Mouse (Mus musculus) midbrain, embryonic 10.5 days (tissue): ENCODE results near the gene R3hdm1. TPM values are rescaled to one million over a fixed set of nuclear protein-coding genes. Genes with fewer than 3 reads are reported as not detected.
A peak's percentile ranks its signal among the peaks of the same experiment; 100 is the strongest.
"Not testable (repeated sequence)": the region's sequence is repeated elsewhere in the genome, so short reads cannot be mapped to it uniquely, and the experiment has no call there.

ENCODE experiments used
- DNase-seq: peaks from one replicate; pipeline ENCODE4 v3.0.0-alpha.2; 2017; ENCODE audit warnings: low spot score
- H3K27ac ChIP-seq: fragments of 300-500 bp; sonication (generic); replicated peaks from 2 replicates; pipeline ENCODE4 v1.5.1; 2016; ENCODE audit warnings: mild to moderate bottlenecking
- H3K27me3 ChIP-seq: fragments of 300-500 bp; sonication (generic); 2 replicates; pipeline ENCODE4 v1.6.1; 2016; ENCODE audit warnings: low read depth, mild to moderate bottlenecking; ENCODE audit not compliant: poor library complexity, severe bottlenecking
- H3K36me3 ChIP-seq: fragments of 300-500 bp; sonication (generic); 2 replicates; pipeline ENCODE4 v1.6.1; 2016; ENCODE audit warnings: mild to moderate bottlenecking, moderate library complexity
- H3K4me1 ChIP-seq: fragments of 300-500 bp; sonication (generic); 2 replicates; pipeline ENCODE4 v1.6.1; 2016
- H3K4me3 ChIP-seq: fragments of 300-500 bp; sonication (generic); 2 replicates; pipeline ENCODE4 v1.5.1; 2016; ENCODE audit warnings: mild to moderate bottlenecking, moderate library complexity
- H3K9me3 ChIP-seq: fragments of 300-500 bp; sonication (generic); replicated peaks from 2 replicates; pipeline ENCODE4 v1.6.1; 2016; ENCODE audit warnings: mild to moderate bottlenecking
- WGBS: fragments of 180-500 bp; shearing (Covaris S2); methylation state at CpG from one replicate; pipeline ENCODE4 v1.1.7; 2016; 5-methylcytosine and 5-hydroxymethylcytosine counted together
- polyA plus RNA-seq: library from polyadenylated mRNA; unstranded; fragments of >200 nt; fragmentation: Nextera tagmentation; extraction: Ambion mirVana; gene quantifications from 2 replicates; pipeline ENCODE4 v1.2.1, GENCODE M21; 2016

R3hdm1 gene
- polyA plus RNA-seq, 1 experiment from 2014 or later, result 72.2 TPM

GRCm38 (mm10) chr1:128170104-128170503 is 67.0 kb downstream of the R3hdm1 start:
- Histone ChIP-seq H3K4me1 (no peaks in the 10 kb centered on the region), H3K4me3 (no peak overlapping the region), H3K36me3 (peaks cover 4% of the 10 kb centered on the region), H3K27ac (no peak overlapping the region), H3K27me3 (no peaks in the 10 kb centered on the region), H3K9me3 (no peaks in the 10 kb centered on the region)
- no peak for DNase-seq

DNA sequence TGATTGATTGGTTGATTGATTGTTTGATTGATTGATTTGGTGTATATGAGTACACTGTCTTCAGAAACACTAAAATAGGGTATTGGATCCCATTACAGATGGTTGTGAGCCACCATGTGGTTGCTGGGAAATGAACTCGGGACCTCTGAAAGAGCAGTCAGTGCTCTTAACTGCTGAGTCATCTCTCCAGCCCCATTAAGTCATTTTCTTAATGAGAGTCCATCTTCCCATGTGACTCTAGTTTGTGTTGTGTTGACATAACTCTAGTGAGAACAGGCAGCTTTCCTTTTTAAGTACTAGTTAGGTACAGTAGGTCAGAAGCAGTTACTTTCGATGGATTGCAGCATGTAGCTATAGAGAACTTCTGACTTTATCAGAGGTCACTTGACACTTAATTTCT is 88.3 kb downstream of the R3hdm1 start:
- WGBS, result 95% methylated on average over 2 of the region's 2 CpGs
- H3K36me3 ChIP-seq, result peaks cover 71% of the 10 kb centered on the region
- H3K9me3 ChIP-seq, result no peaks in the 10 kb centered on the region

GRCm38 (mm10) chr1:128192369-128192768 is 89.3 kb downstream of the R3hdm1 start:
- no peak overlapping the region for H3K27ac ChIP-seq
- H3K4me3 ChIP-seq, result no peak overlapping the region
- H3K36me3 ChIP-seq, result peaks cover 70% of the 10 kb centered on the region
- no peaks in the 10 kb centered on the region for H3K4me1 ChIP-seq
- no peaks in the 10 kb centered on the region for H3K9me3 ChIP-seq
- no peak for DNase-seq
- 91% methylated on average over 7 of the region's 7 CpGs for WGBS
- no peaks in the 10 kb centered on the region for H3K27me3 ChIP-seq

More for the DNA sequence above, 88.3 kb downstream of the R3hdm1 start:
- Histone ChIP-seq H3K27me3 (no peaks in the 10 kb centered on the region), H3K4me3 (no peak overlapping the region), H3K4me1 (no peaks in the 10 kb centered on the region), H3K27ac (no peak overlapping the region)
- no peak for DNase-seq

- peaks cover 69% of the 10 kb centered on the region for H3K36me3 ChIP-seq
Observed at GRCm38 (mm10) chr1:128194011-128194410, 90.9 kb downstream of the R3hdm1 start.

DNA sequence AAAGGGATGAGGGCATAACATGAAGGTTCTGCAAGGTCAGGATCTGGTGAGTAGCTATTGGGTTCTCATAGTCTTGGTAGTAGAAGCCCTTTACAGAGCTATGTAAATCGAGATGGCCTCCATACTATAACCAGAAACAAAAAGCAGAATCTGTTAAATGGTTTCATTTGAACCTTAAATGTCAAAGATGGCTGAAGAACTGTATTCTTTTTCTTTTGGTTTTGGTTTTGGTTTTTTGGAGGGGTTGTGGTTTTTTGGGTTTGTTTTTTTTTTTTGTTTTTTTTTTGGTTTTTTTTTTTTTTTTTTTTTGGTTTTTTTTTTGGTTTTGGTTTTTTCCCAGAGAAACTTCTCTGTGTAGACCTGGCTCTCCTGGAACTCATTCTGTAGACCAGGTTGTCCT is 94.3 kb downstream of the R3hdm1 start:
- WGBS, result 93% methylated on average over 1 of the region's 1 CpGs
- peaks cover 61% of the 10 kb centered on the region for H3K36me3 ChIP-seq
- H3K4me3 ChIP-seq, result no peak overlapping the region

More at GRCm38 (mm10) chr1:128194011-128194410, 90.9 kb downstream of the R3hdm1 start:
- Histone ChIP-seq H3K9me3 (no peaks in the 10 kb centered on the region), H3K27ac (no peak overlapping the region), H3K27me3 (no peaks in the 10 kb centered on the region), H3K4me1 (no peaks in the 10 kb centered on the region), H3K4me3 (no peak overlapping the region)
- WGBS, result 76% methylated on average over 2 of the region's 2 CpGs
- no peak for DNase-seq

DNA sequence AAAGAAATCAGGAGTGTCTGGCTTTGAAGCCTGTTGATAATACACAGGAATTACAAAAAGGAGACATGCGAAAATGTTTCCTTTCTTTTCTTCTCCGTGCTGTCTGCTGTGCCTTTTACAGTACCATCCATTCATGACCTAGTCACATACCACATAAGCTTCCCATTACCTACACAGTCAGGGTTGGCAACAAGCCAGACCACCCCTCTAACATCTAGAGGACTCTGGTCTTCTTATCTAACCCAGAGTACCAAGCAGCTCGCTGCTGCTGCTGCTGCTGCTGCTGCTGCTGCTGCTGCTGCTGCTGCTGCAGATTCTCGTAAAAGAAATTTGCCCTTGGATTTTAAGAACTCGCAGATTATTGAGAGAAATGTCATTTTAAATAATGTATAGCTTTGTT is 110.2 kb downstream of the R3hdm1 start:
- H3K4me3 ChIP-seq, result no peak overlapping the region
- DNase-seq, result no peak
- H3K4me1 ChIP-seq, result no peaks in the 10 kb centered on the region
- 90% methylated on average over 5 of the region's 5 CpGs for WGBS
- no peak overlapping the region for H3K27ac ChIP-seq
- peaks cover 73% of the 10 kb centered on the region for H3K36me3 ChIP-seq
- H3K27me3 ChIP-seq, result no peaks in the 10 kb centered on the region
- no peaks in the 10 kb centered on the region for H3K9me3 ChIP-seq

More for the DNA sequence above, 94.3 kb downstream of the R3hdm1 start:
- no peaks in the 10 kb centered on the region for H3K27me3 ChIP-seq
- H3K27ac ChIP-seq, result no peak overlapping the region
- no peaks in the 10 kb centered on the region for H3K4me1 ChIP-seq
- no peak for DNase-seq
- no peaks in the 10 kb centered on the region for H3K9me3 ChIP-seq

- no peak overlapping the region for H3K4me3 ChIP-seq
- no peaks in the 10 kb centered on the region for H3K27me3 ChIP-seq
- no peaks in the 10 kb centered on the region for H3K9me3 ChIP-seq
- DNase-seq, result no peak
- H3K36me3 ChIP-seq, result peaks cover 68% of the 10 kb centered on the region
- H3K4me1 ChIP-seq, result no peaks in the 10 kb centered on the region
- WGBS, result 97% methylated on average over 2 of the region's 2 CpGs
- no peak overlapping the region for H3K27ac ChIP-seq
Observed at GRCm38 (mm10) chr1:128221886-128222285, 118.8 kb downstream of the R3hdm1 start.

GRCm38 (mm10) chr1:128223304-128223703 is 120.2 kb downstream of the R3hdm1 start:
- H3K27me3 ChIP-seq, result no peaks in the 10 kb centered on the region
- DNase-seq, result no peak
- peaks cover 59% of the 10 kb centered on the region for H3K36me3 ChIP-seq
- H3K4me1 ChIP-seq, result no peaks in the 10 kb centered on the region
- H3K27ac ChIP-seq, result no peak overlapping the region
- 79% methylated on average over 1 of the region's 1 CpGs for WGBS
- no peak overlapping the region for H3K4me3 ChIP-seq
- no peaks in the 10 kb centered on the region for H3K9me3 ChIP-seq

DNA sequence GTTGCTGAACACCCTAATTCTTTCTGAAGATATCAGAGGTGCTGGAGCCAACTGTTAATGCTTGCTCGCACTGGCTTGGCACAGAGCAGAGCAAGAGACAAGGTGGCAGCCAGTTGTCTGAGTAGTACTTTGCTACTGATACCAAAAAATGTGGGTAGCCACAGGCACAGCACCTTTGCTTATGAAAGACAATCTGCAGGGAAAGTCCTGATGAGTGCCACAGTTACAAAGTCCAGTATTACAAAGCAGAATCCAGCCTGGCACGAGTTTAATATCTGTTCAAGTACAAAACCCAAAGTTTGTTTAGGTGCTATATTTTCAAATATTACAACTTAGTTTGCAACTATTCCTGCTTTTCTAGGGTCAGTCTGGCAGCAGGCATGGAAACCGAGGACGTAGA is 132.1 kb downstream of the R3hdm1 start:
- Histone ChIP-seq H3K4me3 (no peak overlapping the region), H3K27me3 (no peaks in the 10 kb centered on the region), H3K27ac (no peak overlapping the region), H3K4me1 (no peaks in the 10 kb centered on the region), H3K9me3 (no peaks in the 10 kb centered on the region), H3K36me3 (peaks cover 87% of the 10 kb centered on the region)
- no peak for DNase-seq
- 97% methylated on average over 4 of the region's 4 CpGs for WGBS

GRCm38 (mm10) chr1:128243627-128243995 is 140.5 kb downstream of the R3hdm1 start, which contains the start of gene Ubxn4:
Gene Ubxn4, plus strand, starts transcription at chr1:128243964.
- Histone ChIP-seq H3K27ac (peak within 1 kb of the TSS; percentile 92), H3K36me3 (peaks cover 13% of the 10 kb centered on the region), H3K4me3 (peak within 1 kb of the TSS; percentile 70), H3K9me3 (no peaks in the 10 kb centered on the region), H3K27me3 (no peaks in the 10 kb centered on the region), H3K4me1 (peaks cover 23% of the 10 kb centered on the region)
- WGBS, result 7% methylated on average over 10 of the region's 10 CpGs
- no peak for DNase-seq

- Histone ChIP-seq H3K9me3 (no peaks in the 10 kb centered on the region), H3K4me3 (peak overlapping the region; percentile 70), H3K36me3 (peaks cover 10% of the 10 kb centered on the region; the same call in 1 of the 2 replicates), H3K27me3 (no peaks in the 10 kb centered on the region), H3K4me1 (peaks cover 23% of the 10 kb centered on the region), H3K27ac (peak overlapping the region; percentile 92)
- peak; percentile 98 for DNase-seq
- under 1% methylated on average over 71 of the region's 71 CpGs for WGBS
Observed at GRCm38 (mm10) chr1:128243996-128244726, 141.1 kb downstream of the R3hdm1 start.

DNA sequence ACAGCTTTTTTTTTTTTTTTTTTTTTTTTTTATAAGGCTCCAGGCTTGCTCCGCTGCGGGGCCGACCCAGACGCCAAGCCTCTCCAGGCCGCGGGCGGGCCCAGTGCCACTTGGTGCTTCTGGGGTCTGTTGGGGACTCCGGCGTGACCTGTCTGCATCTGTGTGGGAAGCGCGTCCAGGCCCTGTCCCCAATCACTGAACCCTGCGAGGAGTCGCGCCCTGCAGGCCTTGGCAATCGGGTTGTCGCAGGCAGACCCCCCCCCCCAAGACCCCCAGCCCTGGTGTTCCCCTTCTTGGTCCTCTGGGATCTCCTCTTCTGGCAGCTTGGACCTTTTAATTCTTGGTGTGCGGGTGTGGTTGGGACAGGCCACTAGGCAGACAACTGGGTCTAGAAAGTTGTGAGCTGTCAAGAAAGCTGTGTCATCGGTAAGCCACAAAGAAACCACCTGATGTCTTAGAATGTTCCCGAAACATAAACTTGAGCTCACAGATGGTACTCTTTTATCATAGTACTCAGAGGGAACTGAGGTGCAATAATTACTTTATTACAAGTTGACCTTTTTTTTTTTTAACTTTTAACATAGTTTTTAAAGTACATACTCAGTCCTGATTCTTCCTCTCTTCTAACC is 141.7 kb downstream of the R3hdm1 start:
- DNase-seq, result peak; percentile 59
- peaks cover 8% of the 10 kb centered on the region for H3K36me3 ChIP-seq
- peaks cover 23% of the 10 kb centered on the region for H3K4me1 ChIP-seq
- no peaks in the 10 kb centered on the region for H3K27me3 ChIP-seq
- WGBS, result 4% methylated on average over 19 of the region's 19 CpGs
- H3K27ac ChIP-seq, result peak overlapping the region; percentile 92
- H3K9me3 ChIP-seq, result no peaks in the 10 kb centered on the region
- H3K4me3 ChIP-seq, result peak overlapping the region; percentile 70

DNA sequence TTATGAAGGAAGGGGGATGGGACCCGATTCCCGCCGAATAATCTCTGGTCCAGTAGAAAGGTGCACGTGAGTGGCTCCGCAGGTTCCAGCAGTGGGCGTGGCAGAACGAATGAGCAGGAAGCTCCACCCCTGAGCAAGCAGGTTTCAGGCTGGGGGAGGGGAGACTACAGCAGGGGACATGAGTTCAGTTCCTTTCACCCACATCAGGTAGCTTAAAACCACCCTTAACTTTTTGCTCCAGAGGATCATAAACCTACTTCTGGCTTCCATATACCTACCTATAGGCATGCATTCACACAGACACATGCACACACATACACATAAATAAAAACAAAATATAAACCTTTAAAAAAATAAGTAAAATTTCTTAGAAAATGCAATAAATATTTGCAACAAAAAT is 164.0 kb downstream of the R3hdm1 start:
- not testable (repeated sequence) for H3K4me3 ChIP-seq, H3K4me1 ChIP-seq, H3K9me3 ChIP-seq, H3K27me3 ChIP-seq, DNase-seq, H3K27ac ChIP-seq
- peaks cover 98% of the 10 kb centered on the region for H3K36me3 ChIP-seq
- 82% methylated on average over 7 of the region's 7 CpGs for WGBS
